Mouse (Mus musculus): ENCODE data around the gene Aurkaip1. TPM values are rescaled to one million over a fixed set of nuclear protein-coding genes. Genes with fewer than 3 reads are reported as not detected.
"Not testable (repeated sequence)": the region's sequence is repeated elsewhere in the genome, so short reads cannot be mapped to it uniquely, and the experiment has no call there.

The Aurkaip1 gene
- total RNA-seq (2021) = 100 to 1,000 TPM; 155 to 164 TPM
- polyA plus RNA-seq (2012; rRNA removed) = 276 and 293 TPM in 2 replicates
- long read RNA-seq, transcript Aurkaip1-202 (4 exons, 773 nt) = minor isoform, 8 of 138 reads
- long read RNA-seq, transcript Aurkaip1-203 (3 exons, 1,029 nt) = minor isoform, 8 of 138 reads
- long read RNA-seq, transcript Aurkaip1-201 (4 exons, 1,159 nt) = major isoform, 102 of 138 reads
- long read RNA-seq, partial matches to known transcripts = 1 of 138 reads
- long read RNA-seq, other reads (novel, unspliced or antisense) = 19 of 138 reads

DNA sequence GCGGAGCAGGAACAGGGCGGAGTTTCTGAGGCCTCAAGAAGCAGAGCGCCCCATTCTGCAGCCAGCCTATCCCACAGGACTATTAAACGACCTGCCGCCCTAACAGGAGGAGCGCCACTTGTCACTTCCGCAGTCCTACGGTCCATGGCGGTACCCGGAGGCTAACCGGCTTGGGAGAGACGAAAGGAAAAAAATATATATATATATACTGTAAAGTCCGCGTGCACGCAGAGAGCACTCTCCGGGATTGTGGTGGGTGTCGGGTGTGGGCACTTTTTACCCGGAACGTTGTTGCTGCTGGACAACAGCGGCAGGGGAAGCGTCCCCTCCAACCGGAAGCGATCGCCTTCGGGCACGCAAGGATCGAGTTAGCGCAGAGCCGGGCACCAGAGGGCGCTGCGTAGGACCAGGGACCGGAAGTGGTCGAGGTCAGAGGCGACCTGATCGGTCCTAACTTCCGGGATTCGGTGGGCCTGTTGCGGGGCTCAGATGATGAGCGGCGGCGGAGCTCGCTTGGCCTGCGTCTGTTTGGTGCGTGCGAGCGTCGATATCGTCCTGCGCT lies at the start of gene Aurkaip1:
Gene Aurkaip1 (plus strand): TSS at position 68 of the 562 bp plus-strand sequence.
- DNase-seq = peak; percentile 97

DNA sequence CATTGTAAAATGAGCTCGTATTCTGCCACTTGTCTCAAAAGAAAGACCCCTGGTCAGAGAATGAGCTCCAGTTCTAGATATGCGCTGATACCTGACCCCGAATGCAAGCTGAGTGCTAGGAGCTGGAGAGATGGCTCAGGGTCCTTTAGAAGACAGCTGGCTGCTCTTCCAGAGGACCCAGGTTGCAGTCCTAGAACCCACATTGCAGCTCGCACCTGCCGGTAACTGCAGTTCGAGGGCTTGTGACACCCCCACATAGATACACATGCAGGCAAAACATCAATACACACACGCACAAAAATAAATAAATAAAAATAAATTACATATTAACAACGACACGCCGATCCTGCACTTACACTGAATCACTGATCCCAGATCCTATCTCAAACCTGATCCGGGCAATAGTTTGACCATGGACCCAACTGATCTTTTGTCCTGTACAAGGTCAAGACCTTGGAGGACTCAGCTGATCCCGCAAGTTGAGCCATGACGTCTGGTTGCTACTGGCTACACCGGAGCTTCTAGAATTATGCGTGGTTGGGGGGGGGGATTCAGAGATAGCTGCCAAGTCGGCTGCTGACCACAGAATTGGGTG lies 47.5 kb upstream of the Aurkaip1 start:
- DNase-seq = no peak

DNA sequence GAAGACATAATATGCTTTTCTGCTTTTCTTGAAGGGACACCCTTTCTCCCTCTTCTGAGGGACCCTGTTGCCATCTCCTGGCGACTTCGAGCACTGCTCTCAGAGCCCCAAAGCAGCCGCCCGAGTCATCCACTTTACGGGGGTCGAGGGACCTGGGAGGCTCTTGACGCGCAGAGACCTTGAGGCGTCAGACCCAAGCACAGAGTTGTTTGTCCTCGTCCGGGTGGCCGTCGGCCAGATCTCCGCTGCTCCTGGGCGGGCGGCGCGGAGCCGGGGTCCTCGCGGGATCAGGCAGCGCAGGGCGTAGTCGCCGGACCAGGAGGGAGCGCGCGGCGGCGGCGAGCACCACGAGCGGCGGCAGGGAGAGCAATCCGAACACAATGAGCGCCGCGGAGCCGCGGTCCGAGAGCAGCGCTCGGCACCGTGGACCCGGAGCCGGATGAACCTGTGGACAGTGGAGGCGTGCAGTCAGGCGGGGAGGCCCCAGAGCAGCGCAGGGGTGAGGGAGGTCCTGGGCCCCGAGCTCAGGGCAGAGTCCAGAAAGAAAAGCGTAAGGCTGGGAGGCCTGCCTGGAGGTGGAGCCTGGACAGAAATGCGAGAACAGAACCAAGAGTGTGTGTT lies 46.9 kb upstream of the Aurkaip1 start:
- peak; percentile 88 for DNase-seq

DNA sequence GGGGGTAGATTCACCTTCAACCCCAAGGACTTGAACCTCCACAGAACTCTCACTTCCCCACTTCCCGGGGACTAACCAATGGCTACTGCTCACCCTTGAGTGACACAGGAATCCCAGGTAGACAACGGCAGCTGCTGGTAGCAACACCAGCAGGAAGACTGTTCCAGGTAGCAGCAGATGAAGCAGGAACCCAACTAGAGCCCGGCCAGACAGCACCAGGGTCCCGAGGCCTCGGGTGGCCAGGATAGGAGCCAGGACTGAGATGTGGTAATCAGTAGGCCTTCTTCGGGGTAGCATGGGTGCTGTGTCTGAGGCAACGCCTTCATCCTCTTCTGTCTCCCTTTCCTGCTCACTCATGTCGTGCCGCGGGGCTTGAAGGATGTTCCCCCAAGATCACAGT lies 45.8 kb upstream of the Aurkaip1 start:
- DNase-seq = no peak

- DNase-seq = no peak
Observed at GRCm38 (mm10) chr4:155785819-155786218, 45.3 kb upstream of the Aurkaip1 start, which contains the start of gene Tmem88b. Gene Tmem88b, minus strand, starts transcription at chr4:155785874.

DNA sequence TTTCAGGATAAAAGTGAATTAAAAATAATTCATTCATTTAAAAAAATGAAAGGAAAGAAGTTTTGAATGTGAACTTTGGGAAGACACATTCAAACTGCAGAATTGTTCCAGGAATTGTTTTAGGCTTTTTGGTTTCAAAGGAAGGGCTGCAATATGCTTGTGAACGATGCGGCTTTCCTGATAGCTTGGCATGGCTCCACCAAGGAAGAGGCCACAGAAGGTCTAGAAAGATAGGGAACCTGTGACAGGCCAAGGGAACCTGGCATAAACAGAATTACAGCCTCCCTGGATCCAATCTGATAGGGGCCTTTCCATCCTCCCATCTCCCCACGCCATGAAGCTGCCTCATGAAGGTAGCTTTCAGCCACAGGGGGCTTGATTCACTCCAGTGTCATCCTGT lies 42.8 kb upstream of the Aurkaip1 start:
- no peak for DNase-seq

GRCm38 (mm10) chr4:155788833-155789232 lies 42.2 kb upstream of the Aurkaip1 start:
- not testable (repeated sequence) for DNase-seq

- no peak for DNase-seq
Observed at GRCm38 (mm10) chr4:155790021-155790489, 41.0 kb upstream of the Aurkaip1 start, which contains the start of gene Ankrd65. Gene Ankrd65, plus strand, starts transcription at chr4:155790439.

GRCm38 (mm10) chr4:155790650-155791161 lies 40.4 kb upstream of the Aurkaip1 start:
- no peak for DNase-seq

GRCm38 (mm10) chr4:155791240-155791933 lies 39.7 kb upstream of the Aurkaip1 start:
- no peak for DNase-seq

GRCm38 (mm10) chr4:155793730-155794129 lies 37.3 kb upstream of the Aurkaip1 start:
- no peak for DNase-seq

DNA sequence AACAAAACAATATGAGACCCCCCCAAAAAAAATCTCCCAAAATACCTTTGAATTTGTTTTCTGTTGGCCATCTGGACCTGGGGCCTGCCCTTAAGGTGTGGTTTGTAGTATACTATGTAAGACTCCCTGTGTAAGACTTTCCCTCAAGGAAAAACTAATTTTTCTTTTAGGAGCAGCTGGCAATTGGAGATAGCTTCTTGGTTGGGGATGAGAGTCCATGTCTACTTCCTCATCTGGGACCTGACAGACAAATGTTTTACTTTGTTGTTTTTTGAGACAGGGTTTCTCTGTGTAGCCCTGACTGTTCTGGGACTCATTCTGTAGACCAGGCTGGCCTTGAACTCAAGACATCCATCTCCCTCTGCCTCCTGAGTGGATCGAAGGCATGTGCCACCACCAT lies 29.0 kb upstream of the Aurkaip1 start:
- DNase-seq = no peak

DNA sequence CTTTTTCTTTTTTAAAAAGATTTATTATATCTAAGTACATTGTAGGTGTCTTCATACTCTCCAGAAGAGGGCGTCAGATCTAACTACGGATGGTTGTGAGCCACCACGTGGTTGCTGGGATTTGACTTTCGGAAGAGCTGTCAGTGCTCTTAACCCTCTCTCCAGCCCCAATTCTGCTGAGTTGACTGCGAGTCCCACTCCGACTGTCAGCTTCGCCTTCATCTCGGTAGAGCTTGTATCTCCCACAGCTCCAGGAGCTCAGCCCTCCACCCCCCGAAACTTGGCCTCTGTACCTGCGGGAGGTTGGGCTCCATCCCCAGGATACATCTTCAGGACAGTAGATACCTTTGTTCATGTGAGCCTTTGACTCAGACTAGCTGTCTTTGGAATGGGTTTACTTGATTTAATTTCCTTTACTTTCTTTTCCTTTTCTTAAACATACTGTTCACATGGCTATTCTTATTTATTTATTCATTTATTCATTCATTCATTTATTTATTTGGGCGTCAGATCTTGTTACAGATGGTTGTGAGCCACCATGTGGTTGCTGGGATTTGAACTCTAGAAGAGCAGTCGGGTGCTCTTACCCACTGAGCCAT lies 28.2 kb upstream of the Aurkaip1 start, which contains the start of gene Mrpl20:
Gene Mrpl20 (plus strand): TSS at position 138 of the 599 bp plus-strand sequence.
- DNase-seq = no peak

DNA sequence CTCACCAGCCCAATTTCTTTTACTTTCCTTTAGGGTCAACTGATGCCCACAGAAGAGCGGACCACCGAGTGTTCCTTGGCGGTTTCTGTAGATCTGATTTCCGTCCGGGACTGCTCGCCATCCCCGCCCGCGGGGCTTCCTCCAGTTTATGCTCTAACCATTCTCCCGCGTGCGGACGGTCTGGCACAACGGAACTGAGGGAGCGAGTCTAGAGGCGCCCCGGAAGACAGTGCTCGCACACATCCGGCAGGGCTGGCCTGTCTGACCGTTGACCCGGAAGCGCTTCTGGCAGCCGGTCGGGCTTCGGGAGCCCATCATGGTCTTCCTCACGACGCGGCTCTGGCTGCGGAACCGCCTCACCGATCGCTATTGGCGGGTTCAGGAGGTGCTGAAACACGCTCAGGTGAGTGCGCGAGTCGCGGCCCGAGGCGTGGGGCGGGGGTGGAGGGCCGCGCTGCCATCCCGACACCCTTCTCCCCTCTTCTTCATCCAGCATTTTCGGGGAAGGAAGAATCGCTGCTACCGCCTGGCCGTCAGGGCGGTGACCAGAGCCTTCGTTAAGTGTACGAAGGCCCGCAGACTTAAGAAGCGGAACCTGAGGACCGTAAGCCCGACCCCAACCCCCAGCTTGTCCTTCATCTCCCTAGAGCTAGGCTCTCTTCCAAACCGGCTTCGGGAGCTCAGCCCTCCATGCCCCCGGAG lies 27.6 kb upstream of the Aurkaip1 start:
- DNase-seq = peak; percentile 96

DNA sequence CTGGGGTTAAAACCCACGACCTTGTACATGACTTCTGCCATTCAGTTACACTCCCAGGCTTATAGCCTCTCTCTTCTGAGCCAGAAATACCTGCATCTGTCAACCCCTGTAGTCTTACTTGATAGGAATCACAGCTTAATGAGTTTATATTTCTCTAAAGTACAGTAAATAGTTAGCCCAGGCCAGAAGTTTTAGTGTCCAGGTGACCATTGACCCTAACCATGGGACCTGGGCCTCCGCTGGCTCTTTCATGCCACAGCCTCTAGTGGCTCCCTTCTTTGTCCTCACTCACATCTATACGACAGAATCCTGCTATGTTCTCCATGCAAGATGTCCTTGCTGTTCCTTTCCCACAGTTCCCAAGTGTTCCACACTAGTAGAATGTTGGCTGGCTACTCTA lies 23.2 kb upstream of the Aurkaip1 start:
- no peak for DNase-seq

- DNase-seq = peak; percentile 96
Observed at GRCm38 (mm10) chr4:155811929-155812664, 19.0 kb upstream of the Aurkaip1 start, which contains the start of gene Ccnl2. Gene Ccnl2, plus strand, starts transcription at chr4:155812489.

- peak; percentile 54 for DNase-seq
Observed at GRCm38 (mm10) chr4:155812665-155813181, 18.3 kb upstream of the Aurkaip1 start.

- no peak for DNase-seq
Observed at GRCm38 (mm10) chr4:155817533-155817932, 13.5 kb upstream of the Aurkaip1 start.

- no peak for DNase-seq
Observed at GRCm38 (mm10) chr4:155821025-155821424, 10.0 kb upstream of the Aurkaip1 start.

DNA sequence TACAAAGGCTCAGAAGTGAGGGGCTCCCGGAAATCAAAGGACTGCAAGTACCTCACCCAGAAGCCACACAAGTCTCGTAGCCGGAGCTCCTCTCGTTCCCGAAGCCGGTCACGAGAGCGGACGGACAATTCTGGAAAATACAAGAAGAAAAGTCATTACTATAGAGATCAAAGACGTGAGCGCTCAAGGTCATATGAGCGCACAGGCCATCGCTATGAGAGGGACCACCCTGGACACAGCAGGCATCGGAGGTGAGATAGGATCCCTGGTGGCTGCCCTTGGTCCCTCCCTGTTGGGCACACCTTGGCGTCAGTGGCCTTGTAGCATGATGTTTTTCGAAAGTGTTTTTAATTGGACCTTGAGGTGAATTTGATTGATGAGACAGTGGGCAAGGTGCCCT lies 7.6 kb upstream of the Aurkaip1 start:
- peak; percentile 52 for DNase-seq

Measured in adrenal gland, adult 2 months (tissue).